Mouse (Mus musculus): ENCODE results near the gene C2cd3.

The C2cd3 gene

DNA sequence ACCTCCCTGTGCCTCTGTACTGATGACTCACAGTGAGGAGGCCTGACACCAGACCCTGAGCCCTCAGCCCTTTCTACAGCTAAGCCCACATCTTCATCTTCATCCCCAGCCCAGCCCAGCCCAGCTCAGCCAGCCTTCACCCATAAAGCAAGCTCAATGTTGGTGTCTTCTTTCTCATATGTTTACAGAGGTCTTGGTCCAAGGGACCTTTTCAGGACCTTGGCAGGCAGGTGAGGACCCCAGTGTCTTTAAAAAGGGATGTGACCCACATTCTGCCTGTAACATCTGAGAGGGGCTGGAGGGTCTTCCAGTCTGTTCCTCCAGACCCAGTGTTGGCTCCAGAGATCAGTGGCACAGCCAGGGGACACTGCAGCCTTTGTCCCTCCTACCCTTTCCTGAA, 127.4 kb downstream of the C2cd3 start:
- DNase-seq (ENCODE audit: low read depth), result no peak

DNA sequence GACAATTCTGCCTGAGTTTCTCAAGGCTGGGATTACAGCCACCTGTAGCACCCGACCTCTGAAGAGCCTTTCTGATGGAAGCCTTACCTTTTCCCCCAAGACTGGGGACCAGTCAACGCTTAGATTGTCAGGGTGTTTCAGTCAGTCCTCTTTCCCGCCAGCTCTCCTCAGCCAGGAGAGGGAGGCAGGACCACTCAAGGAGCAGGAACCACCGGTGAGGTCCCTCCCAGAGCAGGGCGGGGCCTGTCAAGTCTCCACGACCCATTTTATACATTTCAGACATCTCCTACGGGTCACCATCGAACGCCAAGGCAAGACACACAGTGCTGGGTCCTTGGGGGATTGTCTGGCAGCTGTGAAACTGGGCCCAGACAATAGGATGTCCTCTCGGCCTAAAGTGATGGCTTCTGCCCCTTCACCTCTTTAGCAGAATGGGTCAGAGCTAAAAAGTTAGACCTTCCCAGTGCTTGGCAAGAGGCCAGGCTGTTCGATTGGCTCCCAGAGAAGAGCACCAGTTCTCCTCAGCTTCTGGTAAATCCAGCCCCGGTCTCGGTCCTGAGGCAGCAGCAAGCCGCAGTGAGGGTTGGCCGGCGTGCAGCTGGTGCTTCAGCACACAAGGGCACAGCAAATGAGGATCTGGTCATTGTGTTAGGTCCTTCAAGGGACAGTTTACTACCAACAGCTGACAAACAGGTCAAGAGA, 128.4 kb downstream of the C2cd3 start:
- DNase-seq (ENCODE audit: low read depth), result no peak

DNA sequence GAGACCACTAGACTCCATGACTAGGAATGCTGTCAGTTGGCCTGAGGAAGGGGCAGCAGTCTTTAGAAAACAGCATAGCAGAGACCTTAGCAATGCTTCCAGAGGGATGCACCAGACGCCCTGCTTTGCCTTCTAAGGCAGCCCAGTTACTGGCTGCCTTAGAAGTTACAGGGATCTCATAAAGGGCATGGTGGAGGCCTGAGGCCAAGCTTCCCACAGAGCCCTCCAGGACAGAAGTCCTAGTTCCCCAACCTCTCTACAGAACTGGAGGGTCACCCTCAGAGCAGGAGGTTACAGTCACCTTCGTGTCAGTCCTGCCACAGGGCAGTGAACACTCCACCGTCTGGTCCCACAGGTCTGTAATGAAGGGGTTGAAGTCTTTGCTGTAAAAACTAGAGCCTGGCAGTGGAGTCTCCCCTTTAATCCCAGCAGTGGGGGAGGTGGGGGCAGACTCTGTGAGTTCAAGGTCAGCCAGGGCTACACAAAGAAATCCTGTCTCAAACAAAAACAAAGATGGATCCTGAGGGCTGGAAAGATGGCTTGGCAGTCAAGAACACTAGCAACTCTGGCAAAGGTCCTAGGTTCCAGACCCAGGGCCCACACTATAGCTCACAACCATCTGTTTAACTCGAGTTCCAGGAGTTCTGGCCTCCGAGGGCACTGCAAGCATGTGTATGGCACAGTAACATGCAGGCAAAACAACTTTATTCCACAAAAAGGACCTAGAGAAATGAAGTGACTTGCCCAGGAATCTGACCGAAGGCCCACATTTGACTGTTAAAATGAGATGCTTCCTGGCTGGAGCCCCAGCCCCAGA, 129.2 kb downstream of the C2cd3 start:
- DNase-seq (ENCODE audit: low read depth), result no peak

DNA sequence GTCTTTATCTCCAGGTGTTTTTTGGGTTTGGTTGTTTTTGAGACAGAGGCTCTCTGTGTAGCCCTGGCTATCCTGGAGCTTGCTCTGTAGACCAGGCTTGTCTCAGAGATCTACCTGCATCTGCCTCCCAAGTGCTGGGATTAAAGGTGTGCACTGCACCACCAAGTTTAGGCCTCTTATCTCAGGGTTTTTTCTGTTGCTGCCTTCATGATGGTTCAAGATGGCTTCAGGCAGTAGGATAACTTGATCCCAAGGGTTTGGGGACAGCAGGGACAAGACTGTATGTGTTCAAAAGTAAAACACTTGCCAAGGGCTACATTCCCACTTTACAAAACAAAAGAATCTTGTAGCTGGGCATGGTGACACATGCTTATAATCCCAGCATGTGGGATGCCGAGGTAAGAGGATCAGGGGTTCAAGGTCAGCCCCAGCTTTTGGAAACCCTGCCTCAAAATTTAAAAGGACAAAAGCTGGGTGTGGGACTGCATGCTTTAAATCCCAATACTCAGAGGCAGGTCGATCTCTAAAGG, 129.9 kb downstream of the C2cd3 start:
- no peak for DNase-seq (ENCODE audit: low read depth)

DNA sequence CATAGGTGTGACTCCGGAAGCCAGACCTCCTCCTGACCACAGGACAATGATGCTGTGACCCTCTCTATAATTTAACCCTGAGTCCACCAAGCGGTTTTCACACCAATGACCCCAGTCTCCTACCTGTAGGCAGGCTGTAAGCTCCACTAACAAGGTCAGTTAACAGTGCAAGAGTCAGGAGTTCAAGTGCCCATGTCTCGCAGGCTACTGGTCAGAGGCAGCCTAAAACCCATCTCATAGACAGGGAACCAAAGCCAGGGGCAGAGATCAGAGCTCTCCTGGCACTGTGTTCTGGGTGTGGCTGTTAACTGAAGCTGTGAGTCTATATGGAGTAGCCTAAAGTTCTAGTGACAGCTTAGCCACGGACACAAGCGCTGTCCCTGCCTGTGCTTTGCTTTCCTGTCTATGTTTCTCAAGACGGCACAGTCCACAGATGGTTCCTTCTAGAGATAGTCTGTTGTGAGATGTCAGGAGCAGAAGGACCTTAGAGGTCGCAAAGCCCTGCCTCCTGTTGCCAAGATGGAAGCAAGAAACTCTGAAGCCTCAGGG, 130.4 kb downstream of the C2cd3 start:
- no peak for DNase-seq (ENCODE audit: low read depth)

DNA sequence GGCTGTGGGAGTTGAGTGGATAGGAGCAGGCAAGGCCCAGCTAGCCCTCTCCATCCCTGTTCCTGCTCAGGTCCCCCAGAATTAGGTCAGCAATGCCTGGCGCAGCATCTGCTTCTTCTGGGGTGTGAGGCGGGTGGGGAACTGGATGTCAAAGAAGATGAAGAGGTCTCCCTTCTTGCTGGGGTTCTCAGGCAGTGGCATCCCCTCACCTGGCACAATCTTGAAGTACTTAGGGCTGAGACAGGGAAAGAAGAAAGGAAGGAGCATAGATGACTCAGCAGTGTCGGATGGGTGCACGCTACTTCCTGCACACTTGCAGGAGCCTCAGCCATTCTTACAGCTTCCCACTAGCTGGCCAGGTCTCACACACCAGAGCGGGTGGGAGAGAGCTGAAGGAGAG, 131.0 kb downstream of the C2cd3 start:
- DNase-seq (ENCODE audit: low read depth), result no peak

GRCm38 (mm10) chr7:100504740-100505487, 132.9 kb downstream of the C2cd3 start:
- no peak for DNase-seq (ENCODE audit: low read depth)

- DNase-seq (ENCODE audit: low read depth), result no peak
These were observed 134.5 kb downstream of the C2cd3 start for GRCm38 (mm10) chr7:100506494-100506893.

- no peak for DNase-seq (ENCODE audit: low read depth)
These were observed 136.6 kb downstream of the C2cd3 start for GRCm38 (mm10) chr7:100508670-100509069.

- DNase-seq (ENCODE audit: low read depth), result no peak
These were observed 139.6 kb downstream of the C2cd3 start for GRCm38 (mm10) chr7:100511602-100512001.

DNA sequence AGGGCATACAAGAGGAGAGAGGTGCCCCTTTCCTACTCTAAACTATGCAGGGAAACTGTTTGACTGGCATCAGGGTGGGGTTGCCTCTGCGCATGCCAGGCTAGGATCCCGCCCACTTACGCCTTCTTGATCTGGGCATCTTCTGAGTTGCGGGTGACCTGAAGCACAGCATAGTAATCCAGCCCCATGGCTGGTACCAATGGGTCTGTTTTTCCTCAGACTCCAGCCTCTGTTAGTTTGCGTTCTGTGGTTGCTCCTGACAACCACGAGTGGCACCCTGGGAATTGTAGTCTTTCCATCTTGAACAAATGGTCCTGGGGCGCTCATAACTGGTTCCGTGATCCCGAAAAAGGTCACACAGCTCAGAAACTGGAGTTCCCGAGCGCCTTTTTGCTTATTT, 142.5 kb downstream of the C2cd3 start, which contains the start of gene Dnajb13:
Gene Dnajb13 (minus strand): TSS at position 388 of the 400 bp plus-strand sequence.
- DNase-seq (ENCODE audit: low read depth), result no peak
